Mouse (Mus musculus) heart, postnatal 0 days (tissue): ENCODE measurements around the gene Mrvi1.

Experiments
- CTCF ChIP-seq: IDR thresholded peaks from 2 replicates; pipeline ENCODE4 v1.5.1; 2016; ENCODE audit warnings: antibody characterized with exemption, control low read depth, low read depth
- EP300 ChIP-seq: IDR thresholded peaks from 2 replicates; pipeline ENCODE4 v1.6.1; 2016; ENCODE audit warnings: antibody characterized with exemption, low read depth

DNA sequence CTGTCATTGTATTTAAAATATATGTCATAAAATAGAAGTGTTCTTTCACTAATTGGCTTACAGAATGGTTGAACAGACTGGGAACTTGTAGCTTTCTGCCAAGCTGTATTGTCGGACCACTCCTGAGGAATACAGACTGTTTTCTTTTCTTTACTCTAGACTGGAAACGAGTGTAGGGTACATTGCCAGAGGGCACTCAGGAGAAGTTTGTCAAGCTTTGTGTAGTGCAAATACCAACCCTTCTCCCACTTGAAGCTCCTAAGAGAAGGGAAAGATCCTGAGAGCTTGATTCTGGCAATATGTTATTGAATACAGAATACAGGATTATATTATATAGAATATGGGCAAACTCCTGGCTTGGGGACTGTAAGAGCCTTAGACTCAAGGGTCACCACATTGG is 48.3 kb downstream of the Mrvi1 start:
- TF ChIP-seq CTCF, result no peak
- TF ChIP-seq EP300, result no peak
